Mouse (Mus musculus): ENCODE results near the gene Nsun2. TPM values are rescaled to one million over a fixed set of nuclear protein-coding genes. Genes with fewer than 3 reads are reported as not detected.

Gene Nsun2
- polyA plus RNA-seq, 1 experiment from 2014 or later = 278 TPM

DNA sequence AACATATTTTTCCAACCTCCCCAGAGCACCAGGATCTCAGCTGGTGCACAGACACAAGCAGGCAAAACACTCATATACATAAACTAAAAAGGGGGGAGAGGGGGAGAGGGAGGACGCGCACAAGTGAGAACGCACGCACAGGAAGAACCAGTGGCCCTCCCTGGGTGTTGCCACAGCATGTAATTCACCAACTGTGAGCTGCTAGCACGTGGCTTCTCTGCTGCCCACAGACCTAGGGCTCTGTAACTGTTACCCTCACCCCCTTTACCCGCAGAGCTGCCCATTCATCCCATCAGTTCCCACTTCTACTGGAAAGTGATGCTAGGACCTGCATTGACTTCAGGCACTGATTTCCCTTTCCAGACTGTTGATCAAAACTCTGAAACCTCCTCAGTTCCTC is 14.4 kb upstream of the Nsun2 start:
- H3K4me1 ChIP-seq (replicated peaks; ENCODE audit: control insufficient read depth, insufficient read depth, low read length) = peaks cover 15% of the 10 kb centered on the region
- ATAC-seq (replicated peaks; ENCODE audit: low FRiP score) = no peak

DNA sequence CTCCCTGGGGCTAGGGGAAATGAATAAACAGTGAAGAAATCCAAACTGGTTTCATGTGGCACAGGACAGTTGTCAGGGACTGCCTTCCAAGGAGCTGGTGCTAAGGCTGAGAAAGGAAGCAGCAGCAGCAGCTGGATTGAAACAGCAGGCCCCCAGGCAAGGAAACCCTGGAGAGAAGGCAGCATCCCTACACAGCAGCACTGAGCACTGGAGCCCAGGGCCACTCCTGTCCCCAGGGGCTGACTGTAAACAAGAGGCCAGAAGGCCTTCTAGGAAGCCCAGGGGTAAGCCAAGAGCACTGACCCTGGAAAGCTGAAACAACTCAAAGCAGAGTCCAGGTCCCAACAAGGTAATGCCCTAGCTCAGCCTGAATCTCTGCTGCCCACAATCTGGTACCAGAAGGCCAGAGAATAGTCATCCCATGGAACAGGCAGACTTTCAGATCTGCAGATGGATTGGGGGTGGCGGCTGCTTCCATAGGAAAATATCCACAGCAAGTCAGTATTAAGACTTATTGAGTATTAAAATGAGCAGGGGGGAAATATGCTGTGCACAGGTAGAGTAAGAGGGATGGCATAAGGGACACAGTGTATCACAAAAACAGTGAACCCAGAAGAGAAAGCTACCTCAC is 11.3 kb upstream of the Nsun2 start:
- WGBS = 96% methylated on average over 1 of the region's 1 CpGs
- Histone ChIP-seq H3K36me3 (ENCODE audit: control insufficient read depth, insufficient read depth, low read length) (no peaks in the 10 kb centered on the region), H3K9ac (ENCODE audit: low read depth, low read length) (no peak overlapping the region), H3K27ac (ENCODE audit: low read depth, low read length) (no peak overlapping the region), H3K4me1 (replicated peaks; ENCODE audit: control insufficient read depth, insufficient read depth, low read length) (peaks cover 29% of the 10 kb centered on the region), H3K9me3 (ENCODE audit: control insufficient read depth, low read length) (no peaks in the 10 kb centered on the region), H3K4me3 (ENCODE audit: low read depth, low read length) (no peak overlapping the region), H3K27me3 (replicated peaks; ENCODE audit: control insufficient read depth, insufficient read depth, low read length) (no peaks in the 10 kb centered on the region), H3K4me2 (no peak overlapping the region)
- DNase-seq (ENCODE audit: low spot score) (no peak), ATAC-seq (replicated peaks; ENCODE audit: low FRiP score) (no peak)

More for the DNA sequence above, 14.4 kb upstream of the Nsun2 start:
- no peak overlapping the region for H3K9ac ChIP-seq (ENCODE audit: low read depth, low read length)
- 85% methylated on average over 6 of the region's 6 CpGs for WGBS
- no peak for DNase-seq (ENCODE audit: low spot score)
- no peak overlapping the region for H3K4me2 ChIP-seq
- no peaks in the 10 kb centered on the region for H3K9me3 ChIP-seq (ENCODE audit: control insufficient read depth, low read length)
- H3K4me3 ChIP-seq (ENCODE audit: low read depth, low read length) = no peak overlapping the region
- H3K36me3 ChIP-seq (ENCODE audit: control insufficient read depth, insufficient read depth, low read length) = no peaks in the 10 kb centered on the region
- H3K27ac ChIP-seq (ENCODE audit: low read depth, low read length) = no peak overlapping the region
- no peaks in the 10 kb centered on the region for H3K27me3 ChIP-seq (replicated peaks; ENCODE audit: control insufficient read depth, insufficient read depth, low read length)

DNA sequence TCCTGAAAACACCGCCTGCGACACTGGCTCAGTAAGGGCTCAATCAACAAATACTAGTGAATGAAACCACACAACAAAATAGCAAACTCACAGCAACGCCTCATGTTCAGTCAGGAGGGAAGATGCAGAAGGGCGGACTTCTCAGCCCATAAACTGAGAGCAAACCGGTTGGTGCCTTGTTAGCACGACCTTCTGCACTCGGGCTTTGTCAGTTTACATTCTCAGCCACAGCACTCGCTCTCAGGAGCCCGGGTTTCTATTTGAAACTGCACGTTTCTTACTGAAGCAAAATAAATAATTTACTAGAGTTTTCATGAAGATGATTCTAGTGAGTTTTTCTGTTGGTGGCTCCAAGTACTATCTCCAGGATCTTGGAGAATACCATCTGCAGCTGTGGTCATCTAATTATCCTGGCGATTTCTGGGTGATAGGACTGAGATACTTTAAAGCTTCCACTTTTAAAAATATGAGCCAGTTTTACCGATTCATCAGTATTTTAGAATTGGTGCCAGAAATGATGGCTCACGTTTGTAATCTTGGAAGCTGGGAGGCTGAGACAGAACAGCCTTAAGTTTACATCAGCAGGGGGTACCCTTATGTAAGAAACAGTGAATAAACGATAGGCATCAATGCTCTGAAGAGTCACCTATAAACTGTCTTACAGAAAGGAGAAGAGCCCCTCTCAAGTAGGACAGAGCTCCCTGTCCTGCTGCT is 9.9 kb upstream of the Nsun2 start:
- Histone ChIP-seq H3K36me3 (ENCODE audit: control insufficient read depth, insufficient read depth, low read length) (no peaks in the 10 kb centered on the region), H3K4me1 (replicated peaks; ENCODE audit: control insufficient read depth, insufficient read depth, low read length) (peaks cover 43% of the 10 kb centered on the region), H3K9ac (ENCODE audit: low read depth, low read length) (no peak overlapping the region), H3K27me3 (replicated peaks; ENCODE audit: control insufficient read depth, insufficient read depth, low read length) (no peaks in the 10 kb centered on the region), H3K9me3 (ENCODE audit: control insufficient read depth, low read length) (no peaks in the 10 kb centered on the region), H3K4me2 (no peak overlapping the region), H3K27ac (ENCODE audit: low read depth, low read length) (no peak overlapping the region), H3K4me3 (ENCODE audit: low read depth, low read length) (no peak overlapping the region)
- ATAC-seq (replicated peaks; ENCODE audit: low FRiP score) (no peak), DNase-seq (ENCODE audit: low spot score) (no peak)
- WGBS = 66% methylated on average over 14 of the region's 14 CpGs

DNA sequence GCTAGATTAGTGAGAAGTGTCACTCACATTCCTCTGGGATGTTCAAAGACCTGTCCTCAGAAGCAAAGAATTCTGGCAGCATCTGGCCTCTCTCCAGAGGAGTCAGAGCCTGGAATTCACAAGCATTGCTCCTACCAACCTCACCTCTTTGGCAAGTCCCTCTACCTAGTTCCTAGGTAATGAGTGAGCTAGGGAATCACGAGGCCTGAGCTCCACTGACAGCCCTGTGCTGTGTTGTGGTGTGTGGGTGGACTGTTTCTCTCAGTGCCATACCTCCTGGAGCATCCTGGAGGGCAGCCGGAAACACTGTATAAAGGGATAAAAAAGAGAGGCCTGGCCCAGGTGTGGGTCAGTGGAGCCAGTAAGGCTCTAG is 9.4 kb upstream of the Nsun2 start:
- Histone ChIP-seq H3K9me3 (ENCODE audit: control insufficient read depth, low read length) (no peaks in the 10 kb centered on the region), H3K4me1 (replicated peaks; ENCODE audit: control insufficient read depth, insufficient read depth, low read length) (peaks cover 45% of the 10 kb centered on the region), H3K27ac (ENCODE audit: low read depth, low read length) (0 out of 2 replicates have a peak overlapping the region, but pooled peaks have one; percentile 39), H3K4me3 (ENCODE audit: low read depth, low read length) (no peak overlapping the region), H3K27me3 (replicated peaks; ENCODE audit: control insufficient read depth, insufficient read depth, low read length) (no peaks in the 10 kb centered on the region), H3K4me2 (no peak overlapping the region), H3K36me3 (ENCODE audit: control insufficient read depth, insufficient read depth, low read length) (no peaks in the 10 kb centered on the region), H3K9ac (ENCODE audit: low read depth, low read length) (no peak overlapping the region)
- ATAC-seq (replicated peaks; ENCODE audit: low FRiP score) = no peak
- WGBS = 73% methylated on average over 2 of the region's 2 CpGs
- DNase-seq (ENCODE audit: low spot score) = no peak

DNA sequence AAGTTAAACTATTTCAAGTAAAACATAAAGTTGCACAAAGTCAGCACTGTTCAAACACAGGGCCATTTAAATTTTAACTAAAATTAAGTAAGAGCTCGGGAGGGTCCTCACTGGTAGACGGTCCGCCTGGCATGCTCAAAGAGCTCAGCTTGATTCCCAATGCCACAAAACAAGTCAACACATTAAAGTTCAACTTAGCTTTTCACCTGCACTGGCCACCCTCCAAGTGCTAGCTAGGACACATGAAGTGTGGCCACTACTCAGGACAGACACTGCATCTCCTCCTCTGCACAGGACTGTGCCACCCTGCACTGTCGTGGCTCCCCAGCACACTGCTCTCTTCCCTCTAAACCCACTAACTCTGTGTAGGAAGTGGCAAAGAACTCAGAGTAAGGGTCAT is 7.7 kb upstream of the Nsun2 start:
- peak overlapping the region; percentile 33 for H3K4me2 ChIP-seq
- H3K36me3 ChIP-seq (ENCODE audit: control insufficient read depth, insufficient read depth, low read length) = peaks cover 6% of the 10 kb centered on the region; the same call in 1 of the 2 replicates
- 66% methylated on average over 4 of the region's 4 CpGs for WGBS
- no peak overlapping the region for H3K27ac ChIP-seq (ENCODE audit: low read depth, low read length)
- peaks cover 48% of the 10 kb centered on the region for H3K4me1 ChIP-seq (replicated peaks; ENCODE audit: control insufficient read depth, insufficient read depth, low read length)
- ATAC-seq (replicated peaks; ENCODE audit: low FRiP score) (peak; percentile 22; the same call in 1 of the 2 replicates), DNase-seq (ENCODE audit: low spot score) (no peak)
- no peak overlapping the region for H3K9ac ChIP-seq (ENCODE audit: low read depth, low read length)
- no peaks in the 10 kb centered on the region for H3K9me3 ChIP-seq (ENCODE audit: control insufficient read depth, low read length)
- no peak overlapping the region for H3K4me3 ChIP-seq (ENCODE audit: low read depth, low read length)
- no peaks in the 10 kb centered on the region for H3K27me3 ChIP-seq (replicated peaks; ENCODE audit: control insufficient read depth, insufficient read depth, low read length)

DNA sequence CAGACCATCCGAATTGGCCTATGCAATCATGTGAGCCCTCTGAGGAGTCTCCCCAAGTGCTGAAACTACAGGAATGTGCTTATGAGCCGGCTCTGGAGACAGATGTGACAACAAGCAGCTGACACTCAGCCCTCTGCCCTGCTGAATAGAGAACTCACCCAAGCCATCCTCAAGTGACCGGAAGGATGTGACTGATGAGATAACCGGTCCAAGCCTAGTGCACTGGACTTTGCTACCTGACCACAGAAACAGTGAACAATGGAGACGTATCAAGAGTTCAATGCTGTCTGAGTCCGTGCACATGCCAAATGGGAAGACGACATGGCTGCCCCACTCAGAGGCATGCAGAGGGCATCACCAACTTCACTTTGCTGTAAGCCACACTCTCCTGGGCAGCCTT is 5.0 kb upstream of the Nsun2 start:
- DNase-seq (ENCODE audit: low spot score) (no peak), ATAC-seq (replicated peaks; ENCODE audit: low FRiP score) (no peak)
- WGBS = 71% methylated on average over 7 of the region's 7 CpGs
- H3K27ac ChIP-seq (ENCODE audit: low read depth, low read length) = no peak overlapping the region; the same call in 1 of the 2 replicates
- no peaks in the 10 kb centered on the region for H3K27me3 ChIP-seq (replicated peaks; ENCODE audit: control insufficient read depth, insufficient read depth, low read length)
- H3K9me3 ChIP-seq (ENCODE audit: control insufficient read depth, low read length) = no peaks in the 10 kb centered on the region
- no peak overlapping the region for H3K4me2 ChIP-seq
- H3K36me3 ChIP-seq (ENCODE audit: control insufficient read depth, insufficient read depth, low read length) = peaks cover 6% of the 10 kb centered on the region; the same call in 1 of the 2 replicates
- H3K9ac ChIP-seq (ENCODE audit: low read depth, low read length) = no peak overlapping the region
- no peak overlapping the region for H3K4me3 ChIP-seq (ENCODE audit: low read depth, low read length)
- H3K4me1 ChIP-seq (replicated peaks; ENCODE audit: control insufficient read depth, insufficient read depth, low read length) = peaks cover 53% of the 10 kb centered on the region

DNA sequence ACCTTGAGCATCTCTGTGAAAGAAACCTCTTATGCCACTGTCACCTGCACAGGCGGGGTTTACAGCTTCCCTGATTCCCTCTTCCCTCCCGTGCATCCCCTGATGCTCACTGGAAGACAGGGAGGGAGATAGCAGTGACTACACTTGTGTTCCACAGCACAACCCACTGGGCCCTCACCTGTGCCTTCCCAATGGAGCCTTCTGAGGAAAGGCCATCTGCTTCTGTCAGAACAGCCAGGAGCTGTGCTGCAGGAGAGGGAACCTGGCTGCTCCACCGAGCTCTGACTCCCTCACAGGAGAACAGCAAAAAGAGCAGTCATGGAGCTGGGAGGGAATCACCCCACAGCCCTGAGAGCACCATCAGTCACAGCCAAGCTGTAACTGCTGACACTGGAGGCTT is 3.4 kb upstream of the Nsun2 start:
- no peak overlapping the region for H3K4me2 ChIP-seq
- no peak overlapping the region for H3K4me3 ChIP-seq (ENCODE audit: low read depth, low read length)
- no peak overlapping the region for H3K27ac ChIP-seq (ENCODE audit: low read depth, low read length)
- no peak for ATAC-seq (replicated peaks; ENCODE audit: low FRiP score)
- no peaks in the 10 kb centered on the region for H3K9me3 ChIP-seq (ENCODE audit: control insufficient read depth, low read length)
- no peaks in the 10 kb centered on the region for H3K27me3 ChIP-seq (replicated peaks; ENCODE audit: control insufficient read depth, insufficient read depth, low read length)
- no peak overlapping the region for H3K9ac ChIP-seq (ENCODE audit: low read depth, low read length)
- peaks cover 6% of the 10 kb centered on the region; the same call in 1 of the 2 replicates for H3K36me3 ChIP-seq (ENCODE audit: control insufficient read depth, insufficient read depth, low read length)
- peaks cover 45% of the 10 kb centered on the region for H3K4me1 ChIP-seq (replicated peaks; ENCODE audit: control insufficient read depth, insufficient read depth, low read length)
- DNase-seq (ENCODE audit: low spot score) = no peak
- 86% methylated on average over 3 of the region's 3 CpGs for WGBS

DNA sequence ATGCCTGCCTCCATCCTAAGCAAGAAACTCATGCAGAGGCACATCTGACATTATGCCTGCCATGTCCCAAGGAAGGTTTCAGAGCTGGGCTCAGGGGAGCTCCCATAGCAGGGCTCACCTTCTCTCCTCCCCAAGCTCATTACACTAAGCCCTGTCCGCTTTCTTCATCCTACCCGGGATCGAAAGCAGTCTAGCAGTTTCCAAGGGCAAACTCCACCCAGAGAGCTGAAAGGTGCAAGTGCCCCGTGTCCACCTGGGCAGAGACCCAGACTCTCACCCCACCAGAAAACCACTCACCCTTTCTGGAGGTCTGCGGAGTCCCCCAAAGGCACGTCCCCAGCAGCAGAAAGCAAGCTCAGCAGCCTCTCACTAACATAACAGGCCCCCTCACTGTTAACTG is 2.6 kb upstream of the Nsun2 start:
- no peak for ATAC-seq (replicated peaks; ENCODE audit: low FRiP score)
- Histone ChIP-seq H3K4me3 (ENCODE audit: low read depth, low read length) (peak overlapping the region; percentile 98; the same call in 1 of the 2 replicates), H3K9me3 (ENCODE audit: control insufficient read depth, low read length) (no peaks in the 10 kb centered on the region), H3K9ac (ENCODE audit: low read depth, low read length) (no peak overlapping the region), H3K36me3 (ENCODE audit: control insufficient read depth, insufficient read depth, low read length) (peaks cover 6% of the 10 kb centered on the region; the same call in 1 of the 2 replicates), H3K27ac (ENCODE audit: low read depth, low read length) (no peak overlapping the region), H3K4me1 (replicated peaks; ENCODE audit: control insufficient read depth, insufficient read depth, low read length) (peaks cover 49% of the 10 kb centered on the region), H3K27me3 (replicated peaks; ENCODE audit: control insufficient read depth, insufficient read depth, low read length) (no peaks in the 10 kb centered on the region), H3K4me2 (peak overlapping the region; percentile 96)
- DNase-seq (ENCODE audit: low spot score) = no peak
- 92% methylated on average over 6 of the region's 6 CpGs for WGBS

DNA sequence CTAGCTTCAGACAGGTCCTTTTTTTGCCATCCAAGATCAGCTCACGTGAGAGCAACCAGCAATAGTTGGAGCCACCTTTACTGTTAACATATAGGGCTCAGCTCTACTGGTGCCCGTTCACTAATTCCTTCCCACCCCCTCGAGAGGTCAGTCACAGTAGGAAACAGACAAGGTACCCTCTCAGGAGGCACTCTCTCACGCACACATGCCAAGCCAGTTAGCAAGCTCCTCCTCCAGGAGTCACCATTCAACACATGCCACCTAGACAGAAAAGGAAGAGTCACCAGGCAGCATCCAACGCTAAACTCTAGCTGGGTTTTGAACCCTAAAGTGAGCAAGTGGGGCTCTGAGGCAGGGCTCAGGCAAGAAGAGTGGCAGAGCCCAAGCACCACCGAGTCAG is 2.1 kb upstream of the Nsun2 start:
- no peak for ATAC-seq (replicated peaks; ENCODE audit: low FRiP score)
- peaks cover 44% of the 10 kb centered on the region for H3K4me1 ChIP-seq (replicated peaks; ENCODE audit: control insufficient read depth, insufficient read depth, low read length)
- H3K36me3 ChIP-seq (ENCODE audit: control insufficient read depth, insufficient read depth, low read length) = peaks cover 6% of the 10 kb centered on the region; the same call in 1 of the 2 replicates
- H3K9ac ChIP-seq (ENCODE audit: low read depth, low read length) = no peak overlapping the region
- H3K27me3 ChIP-seq (replicated peaks; ENCODE audit: control insufficient read depth, insufficient read depth, low read length) = no peaks in the 10 kb centered on the region
- H3K4me3 ChIP-seq (ENCODE audit: low read depth, low read length) = peak overlapping the region; percentile 98
- H3K4me2 ChIP-seq = peak overlapping the region; percentile 96
- no peak for DNase-seq (ENCODE audit: low spot score)
- H3K9me3 ChIP-seq (ENCODE audit: control insufficient read depth, low read length) = no peaks in the 10 kb centered on the region
- WGBS = 52% methylated on average over 6 of the region's 6 CpGs
- no peak overlapping the region for H3K27ac ChIP-seq (ENCODE audit: low read depth, low read length)

Data from liver, embryonic 11.5 days (tissue).